Mouse (Mus musculus): ENCODE results near the gene Pcnp.

- TF ChIP-seq POLR2A (IDR thresholded peaks at IDR 0.05; ENCODE audit: control insufficient read depth in 1 of 2, insufficient read depth in 1 of 2, low read depth in 1 of 2, low read length in 2 of 2, poor library complexity in 1 of 2) (no peak), RCOR1 (IDR thresholded peaks at IDR 0.05; ENCODE audit: low read depth, low read length) (no peak), ZKSCAN1 (IDR thresholded peaks at IDR 0.05; ENCODE audit: low read depth, low read length) (no peak), CTCF (IDR thresholded peaks at IDR 0.05 in 2 of 3, conservative IDR thresholded peaks at IDR 0.05 in 1 of 3; ENCODE audit: control insufficient read depth in 1 of 3, insufficient read depth in 1 of 3, low read depth in 2 of 3, low read length in 3 of 3, poor library complexity in 1 of 3, severe bottlenecking in 1 of 3) (no peak), USF1 (IDR thresholded peaks at IDR 0.05; ENCODE audit: low read depth, low read length) (no peak), BHLHE40 (IDR thresholded peaks at IDR 0.05; ENCODE audit: borderline replicate concordance, low read depth, low read length) (no peak), SIN3A (IDR thresholded peaks at IDR 0.05; ENCODE audit: low read length) (no peak), MAFK (IDR thresholded peaks at IDR 0.05; ENCODE audit: borderline replicate concordance, low read depth, low read length) (no peak), EP300 (IDR thresholded peaks at IDR 0.05; ENCODE audit: low read depth in 1 of 2, low read length in 2 of 2) (no peak), POLR2AphosphoS2 (IDR thresholded peaks at IDR 0.05; ENCODE audit: low read length) (no peak), GATA1 (IDR thresholded peaks at IDR 0.05; ENCODE audit: low read depth, low read length) (no peak; the same call in 1 of the 2 replicates), RAD21 (IDR thresholded peaks at IDR 0.05; ENCODE audit: low read depth, low read length) (no peak), TAL1 (IDR thresholded peaks at IDR 0.05; ENCODE audit: low read length) (no peak)
Observed at GRCm38 (mm10) chr16:56027854-56028629, 1.5 kb downstream of the Pcnp start.

Data from MEL (cell line).